Mouse (Mus musculus) hindbrain, embryonic 11.5 days (tissue): ENCODE results near the gene Ing4. TPM values are rescaled to one million over a fixed set of nuclear protein-coding genes. Genes with fewer than 3 reads are reported as not detected.
A peak's percentile ranks its signal among the peaks of the same experiment; 100 is the strongest.

Experiments used
- ATAC-seq: fragments of 200-750 bp; cut with Nextera tagmentation; 2 replicates; pipeline ENCODE4 v1.8.0; 2017; ENCODE audit warnings: mild to moderate bottlenecking, moderate TSS enrichment, moderate library complexity; ENCODE audit not compliant: low FRiP score
- DNase-seq: peaks from one replicate; pipeline ENCODE4 v3.0.0-alpha.2; 2015; ENCODE audit warnings: low spot score
- H3K27ac ChIP-seq: fragments of 300-500 bp; sonication (generic); 2 replicates; pipeline ENCODE4 v1.5.1; 2014; ENCODE audit warnings: mild to moderate bottlenecking, low read depth, low read length
- H3K27me3 ChIP-seq: fragments of 300-500 bp; sonication (generic); 2 replicates; pipeline ENCODE4 v1.6.1; 2014; ENCODE audit warnings: mild to moderate bottlenecking, low read length, moderate library complexity, mixed read lengths; ENCODE audit not compliant: control insufficient read depth, insufficient read depth
- H3K36me3 ChIP-seq: fragments of 300-500 bp; sonication (generic); 2 replicates; pipeline ENCODE4 v1.6.1; 2014; ENCODE audit warnings: mild to moderate bottlenecking, low read length, moderate library complexity, mixed read lengths; ENCODE audit not compliant: control insufficient read depth, insufficient read depth
- H3K4me1 ChIP-seq: fragments of 300-500 bp; sonication (generic); replicated peaks from 2 replicates; pipeline ENCODE4 v1.6.1; 2014; ENCODE audit warnings: low read length, mixed read lengths; ENCODE audit not compliant: control insufficient read depth, insufficient read depth
- H3K4me2 ChIP-seq: fragments of 300-500 bp; sonication (generic); replicated peaks from 2 replicates; pipeline ENCODE4 v1.6.1; 2014; ENCODE audit warnings: mild to moderate bottlenecking, low read depth, low read length
- H3K4me3 ChIP-seq: fragments of 300-500 bp; sonication (generic); 2 replicates; pipeline ENCODE4 v1.5.1; 2014; ENCODE audit warnings: low read depth, low read length
- H3K9ac ChIP-seq: fragments of 300-500 bp; sonication (generic); 2 replicates; pipeline ENCODE4 v1.6.1; 2014; ENCODE audit warnings: low read depth, low read length
- H3K9me3 ChIP-seq: fragments of 300-500 bp; sonication (generic); 2 replicates; pipeline ENCODE4 v1.6.1; 2016; ENCODE audit warnings: low read length; ENCODE audit not compliant: control insufficient read depth
- WGBS: fragments of 180-500 bp; shearing (Covaris S2); extraction: QIAGEN DNeasy Blood & Tissue Kit; methylation state at CpG from one replicate; pipeline ENCODE4 v1.1.7; 2014; 5-methylcytosine and 5-hydroxymethylcytosine counted together
- polyA plus RNA-seq: library from polyadenylated mRNA; unstranded; fragments of >200 nt; fragmentation: Nextera tagmentation; extraction: Ambion mirVana; gene quantifications from 2 replicates; pipeline ENCODE4 v1.2.1, GENCODE M21; 2014

Ing4 gene
- polyA plus RNA-seq, 1 experiment from 2014 or later = 120 TPM

DNA sequence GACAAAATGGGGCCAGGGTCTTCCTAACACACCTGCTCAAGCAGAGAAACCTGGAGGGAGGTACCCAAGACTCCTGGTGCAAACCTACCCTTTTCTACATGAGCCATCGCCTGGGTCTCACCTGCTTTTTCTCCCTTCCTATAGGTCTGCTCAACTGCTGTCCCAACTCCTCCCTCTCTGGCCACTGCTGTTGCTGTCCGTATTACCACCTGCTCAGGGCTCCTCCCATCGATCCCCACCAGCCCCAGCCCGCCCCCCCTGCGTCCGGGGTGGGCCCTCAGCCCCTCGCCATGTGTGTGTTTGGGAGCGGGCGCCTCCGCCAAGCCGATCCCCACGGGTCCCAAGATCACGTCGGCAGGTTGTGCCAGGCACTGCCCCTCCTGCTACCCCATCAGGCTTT is 40.5 kb upstream of the Ing4 start:
- Histone ChIP-seq H3K36me3 (no peaks in the 10 kb centered on the region), H3K4me3 (no peak overlapping the region), H3K4me2 (no peak overlapping the region), H3K4me1 (peaks cover 2% of the 10 kb centered on the region), H3K9me3 (no peaks in the 10 kb centered on the region), H3K27ac (no peak overlapping the region), H3K9ac (no peak overlapping the region), H3K27me3 (peaks cover 62% of the 10 kb centered on the region)
- ATAC-seq (no peak), DNase-seq (no peak)
- WGBS = 34% methylated on average over 14 of the region's 14 CpGs

- H3K36me3 ChIP-seq = no peaks in the 10 kb centered on the region
- 31% methylated on average over 10 of the region's 10 CpGs for WGBS
- no peak overlapping the region for H3K9ac ChIP-seq
- H3K9me3 ChIP-seq = no peaks in the 10 kb centered on the region
- H3K4me3 ChIP-seq = no peak overlapping the region
- peaks cover 2% of the 10 kb centered on the region for H3K4me1 ChIP-seq
- DNase-seq = no peak
- H3K27ac ChIP-seq = no peak overlapping the region
- peaks cover 60% of the 10 kb centered on the region for H3K27me3 ChIP-seq
- H3K4me2 ChIP-seq = no peak overlapping the region
- no peak for ATAC-seq
These were observed 40.0 kb upstream of the Ing4 start for GRCm38 (mm10) chr6:124999546-124999945.

DNA sequence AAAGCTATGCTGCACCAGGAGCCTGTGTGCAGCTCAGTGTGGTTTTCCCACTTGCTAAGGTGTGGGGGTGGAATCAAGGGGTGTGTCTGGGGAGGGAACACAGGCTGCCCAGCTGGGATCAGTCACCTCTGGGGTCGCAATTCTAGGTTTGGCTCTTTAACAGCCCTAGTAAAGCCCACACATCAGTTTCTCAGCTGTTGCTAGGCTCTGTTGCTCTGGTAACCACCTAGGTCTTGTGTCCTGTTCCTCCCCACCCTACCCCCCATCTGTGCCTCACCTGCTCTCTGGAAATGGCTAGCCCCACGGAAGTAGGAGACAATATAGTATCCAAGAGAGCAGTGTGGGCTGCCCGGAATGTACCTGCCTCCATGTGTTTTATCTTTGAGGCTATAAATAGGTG is 35.9 kb upstream of the Ing4 start:
- Histone ChIP-seq H3K36me3 (no peaks in the 10 kb centered on the region), H3K9ac (no peak overlapping the region), H3K27ac (no peak overlapping the region), H3K9me3 (no peaks in the 10 kb centered on the region), H3K4me2 (no peak overlapping the region), H3K4me3 (no peak overlapping the region), H3K27me3 (peaks cover 26% of the 10 kb centered on the region), H3K4me1 (no peaks in the 10 kb centered on the region; the same call in 1 of the 2 replicates)
- ATAC-seq = no peak
- no peak for DNase-seq
- 48% methylated on average over 3 of the region's 3 CpGs for WGBS

GRCm38 (mm10) chr6:125005086-125005485 is 34.5 kb upstream of the Ing4 start:
- H3K9me3 ChIP-seq = no peaks in the 10 kb centered on the region
- H3K36me3 ChIP-seq = no peaks in the 10 kb centered on the region
- 37% methylated on average over 3 of the region's 3 CpGs for WGBS
- no peak overlapping the region for H3K4me3 ChIP-seq
- no peak overlapping the region for H3K9ac ChIP-seq
- no peak overlapping the region for H3K4me2 ChIP-seq
- H3K27me3 ChIP-seq = peaks cover 14% of the 10 kb centered on the region
- no peak for DNase-seq
- no peaks in the 10 kb centered on the region; the same call in 1 of the 2 replicates for H3K4me1 ChIP-seq
- no peak overlapping the region for H3K27ac ChIP-seq
- no peak for ATAC-seq

- Histone ChIP-seq H3K4me1 (0 out of 2 replicates have a peak, but pooled peaks cover 2% of the 10 kb centered on the region), H3K4me2 (peak overlapping the region; percentile 44), H3K36me3 (no peaks in the 10 kb centered on the region; the same call in 1 of the 2 replicates), H3K4me3 (peak overlapping the region; percentile 85), H3K27me3 (no peaks in the 10 kb centered on the region), H3K27ac (peak overlapping the region; percentile 98), H3K9ac (peak overlapping the region; percentile 75), H3K9me3 (no peaks in the 10 kb centered on the region)
- ATAC-seq (peak; percentile 0; the same call in 1 of the 2 replicates), DNase-seq (peak; percentile 23)
- 45% methylated on average over 13 of the region's 13 CpGs for WGBS
These were observed 31.5 kb upstream of the Ing4 start for GRCm38 (mm10) chr6:125008060-125008459.

- no peaks in the 10 kb centered on the region; the same call in 1 of the 2 replicates for H3K36me3 ChIP-seq
These were observed 30.9 kb upstream of the Ing4 start for GRCm38 (mm10) chr6:125008586-125009128.

DNA sequence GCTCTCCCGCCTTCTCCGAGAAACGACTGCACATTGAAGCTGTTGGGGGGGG is 30.6 kb upstream of the Ing4 start, which contains the start of gene Zfp384:
Gene Zfp384 (plus strand): TSS at position 17 of the 52 bp plus-strand sequence.
- WGBS = 0% methylated on average over 2 of the region's 3 CpGs
- Histone ChIP-seq H3K4me3 (peak within 1 kb of the TSS; percentile 85), H3K9me3 (no peaks in the 10 kb centered on the region), H3K4me2 (peak within 1 kb of the TSS; percentile 72), H3K36me3 (no peaks in the 10 kb centered on the region; the same call in 1 of the 2 replicates), H3K9ac (peak within 1 kb of the TSS; percentile 96), H3K4me1 (0 out of 2 replicates have a peak, but pooled peaks cover 2% of the 10 kb centered on the region), H3K27ac (peak within 1 kb of the TSS; percentile 98), H3K27me3 (no peaks in the 10 kb centered on the region)
- ATAC-seq (no peak), DNase-seq (no peak)

More at GRCm38 (mm10) chr6:125008586-125009128, 30.9 kb upstream of the Ing4 start:
- DNase-seq = peak; percentile 97
- Histone ChIP-seq H3K4me2 (peak overlapping the region; percentile 72), H3K9ac (peak overlapping the region; percentile 96), H3K27me3 (no peaks in the 10 kb centered on the region), H3K4me3 (peak overlapping the region; percentile 85), H3K4me1 (0 out of 2 replicates have a peak, but pooled peaks cover 2% of the 10 kb centered on the region), H3K9me3 (no peaks in the 10 kb centered on the region), H3K27ac (peak overlapping the region; percentile 98)
- WGBS = under 1% methylated on average over 32 of the region's 34 CpGs
- peak; percentile 97 for ATAC-seq

GRCm38 (mm10) chr6:125009181-125010073 is 30.1 kb upstream of the Ing4 start:
- Histone ChIP-seq H3K9me3 (no peaks in the 10 kb centered on the region), H3K9ac (peak overlapping the region; percentile 96), H3K4me2 (peak overlapping the region; percentile 72), H3K27me3 (no peaks in the 10 kb centered on the region), H3K27ac (peak overlapping the region; percentile 98), H3K36me3 (no peaks in the 10 kb centered on the region; the same call in 1 of the 2 replicates), H3K4me1 (0 out of 2 replicates have a peak, but pooled peaks cover 2% of the 10 kb centered on the region), H3K4me3 (peak overlapping the region; percentile 85)
- ATAC-seq (peak; percentile 87), DNase-seq (peak; percentile 86)
- WGBS = 2% methylated on average over 17 of the region's 78 CpGs

GRCm38 (mm10) chr6:125017682-125018081 is 21.9 kb upstream of the Ing4 start:
- Histone ChIP-seq H3K4me3 (no peak overlapping the region), H3K27ac (no peak overlapping the region), H3K9me3 (no peaks in the 10 kb centered on the region), H3K4me1 (no peaks in the 10 kb centered on the region), H3K9ac (no peak overlapping the region), H3K4me2 (no peak overlapping the region), H3K36me3 (no peaks in the 10 kb centered on the region), H3K27me3 (no peaks in the 10 kb centered on the region)
- ATAC-seq (no peak), DNase-seq (no peak)
- WGBS = 97% methylated on average over 3 of the region's 3 CpGs
